Mouse (Mus musculus) forelimb bud, embryonic 11.5 days (tissue): ENCODE measurements around the gene Irak3.
"Not testable (repeated sequence)": the region's sequence is repeated elsewhere in the genome, so short reads cannot be mapped to it uniquely, and the experiment has no call there.

Source experiments
- DNase-seq: peaks from one replicate; pipeline ENCODE4 v3.0.0-alpha.2; 2012; ENCODE audit warnings: low read depth, low spot score

Gene Irak3

DNA sequence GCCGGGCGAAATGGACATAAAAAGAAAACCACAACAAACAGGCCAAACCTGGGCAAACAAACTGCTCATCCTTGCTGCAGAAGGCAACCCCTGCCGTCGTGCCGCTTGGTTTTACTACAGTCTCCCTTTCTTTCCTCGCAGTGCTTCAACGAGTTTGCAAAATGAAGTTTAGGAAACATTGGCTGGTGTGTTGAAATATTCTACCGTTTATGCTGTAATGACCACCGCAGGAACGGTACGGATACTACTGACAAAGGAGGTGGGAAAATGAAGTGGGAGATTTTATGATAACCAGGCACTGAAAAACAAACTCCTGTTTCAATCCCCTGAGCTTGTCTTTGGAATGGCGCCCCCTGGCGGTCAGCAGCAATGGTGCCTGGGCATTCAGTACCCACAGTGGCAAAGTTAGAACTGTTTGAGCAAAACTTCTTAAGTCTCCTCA is at the start of gene Irak3:
Gene Irak3 (minus strand): TSS at position 170 of the 442 bp plus-strand sequence.
- peak; percentile 84 for DNase-seq

DNA sequence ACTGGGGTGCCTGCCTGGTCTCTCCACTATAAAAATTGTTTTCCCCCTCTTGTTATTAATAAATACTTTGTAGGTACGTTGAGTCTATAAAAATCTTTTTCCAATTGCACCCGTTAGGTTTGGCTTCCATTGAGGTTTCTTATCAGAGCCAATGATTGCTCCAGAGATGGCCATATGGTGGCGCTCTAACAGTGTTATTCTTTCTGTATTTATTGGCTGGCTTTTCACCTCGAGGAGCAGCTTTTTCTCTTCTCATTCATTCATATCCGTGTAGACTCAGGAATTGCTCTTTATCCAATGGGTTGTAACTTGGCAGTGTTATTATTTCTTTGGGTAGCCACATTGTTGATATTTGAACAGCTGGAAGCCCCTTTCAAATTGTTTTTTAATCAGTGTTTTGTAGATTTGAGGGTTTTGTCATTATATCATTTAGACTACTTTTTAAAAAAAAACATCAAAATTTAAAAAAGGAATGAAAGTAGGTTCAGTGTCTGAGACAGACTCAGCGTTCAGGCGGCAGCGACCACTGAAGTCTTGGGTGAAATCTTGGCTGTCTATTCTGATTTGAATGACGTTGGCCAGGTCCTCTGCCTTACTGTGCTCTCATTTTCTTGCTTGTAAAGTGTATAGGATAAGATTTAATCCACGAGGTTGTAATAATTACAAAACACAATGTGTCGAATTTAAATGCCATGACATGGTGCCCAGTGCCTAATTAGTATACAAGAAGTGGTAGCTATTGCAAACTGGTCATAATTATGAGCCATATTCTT is 49.2 kb upstream of the Irak3 start:
- DNase-seq = no peak

DNA sequence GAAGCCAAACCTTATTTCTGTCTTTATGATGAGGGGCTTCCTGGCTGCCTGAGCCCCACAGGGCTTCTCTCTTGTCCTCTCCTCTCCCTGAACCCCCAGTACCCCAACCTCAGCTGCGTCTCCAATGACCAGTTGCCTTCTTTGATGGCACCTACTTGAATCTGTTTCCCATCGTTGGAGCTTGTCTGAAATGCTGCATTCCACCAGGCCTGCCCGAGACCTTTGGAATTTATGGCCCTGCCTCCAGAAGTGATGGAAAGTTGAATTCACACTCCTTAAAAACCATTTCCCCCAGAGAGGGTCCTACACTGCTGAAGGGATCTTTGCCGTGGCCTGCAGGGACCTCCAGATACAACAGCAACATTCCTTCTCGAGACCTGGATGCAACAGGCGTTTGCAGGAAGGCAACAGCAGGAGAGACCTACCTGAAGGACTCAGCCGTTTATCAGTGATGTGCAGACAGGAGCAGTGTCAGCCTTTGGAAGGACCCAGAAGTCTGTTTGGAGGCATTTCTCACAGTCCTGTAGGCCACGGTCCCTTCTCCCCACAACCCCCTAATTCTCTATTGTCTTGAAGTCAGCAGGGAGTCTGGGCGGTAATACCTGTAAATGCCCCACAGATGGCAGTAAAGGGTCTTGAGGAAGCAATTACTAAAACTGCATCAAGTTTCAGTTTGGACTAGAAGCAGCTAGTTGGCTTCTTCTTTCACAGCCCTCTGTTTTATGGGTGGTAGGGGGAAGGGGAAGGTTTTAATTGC is 45.2 kb upstream of the Irak3 start:
- DNase-seq = peak; percentile 95

DNA sequence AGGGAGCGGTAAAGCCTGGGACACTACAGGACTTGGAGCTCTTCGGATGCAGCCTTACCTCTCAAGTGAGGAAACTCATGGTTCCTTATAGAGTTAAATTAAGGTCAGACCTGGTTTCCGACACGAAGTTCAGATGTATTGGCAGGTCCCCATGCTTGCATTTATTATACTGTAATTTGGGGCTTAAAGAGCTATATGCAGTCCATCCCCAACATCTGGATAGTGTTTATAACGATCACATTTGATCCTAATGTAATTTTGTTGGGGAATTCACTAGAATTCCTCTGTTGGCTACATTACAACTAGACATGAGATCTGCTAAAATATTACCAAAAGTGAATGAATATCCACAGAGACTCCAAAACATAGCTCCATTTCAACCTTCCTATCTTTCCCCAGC is 43.8 kb upstream of the Irak3 start:
- DNase-seq = no peak

DNA sequence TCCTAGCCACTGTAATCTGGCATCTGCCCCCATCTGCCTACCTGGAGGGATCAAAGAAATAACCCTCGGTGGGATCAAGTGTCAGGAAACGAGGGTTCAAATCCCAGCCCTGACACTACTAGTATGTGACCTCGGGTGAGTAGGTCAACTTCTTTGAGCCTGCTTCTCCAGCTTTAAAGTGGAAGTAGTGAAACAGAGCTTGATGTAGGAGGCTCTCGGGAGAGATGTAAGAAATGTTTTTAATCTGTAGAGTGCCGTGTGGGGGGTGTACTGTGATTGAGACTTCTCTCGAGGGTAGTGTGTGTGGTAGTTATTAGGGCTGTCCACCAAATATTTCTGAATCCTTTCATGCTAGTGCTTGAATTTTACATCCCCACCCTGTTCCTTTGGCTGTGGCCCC is 40.5 kb upstream of the Irak3 start:
- no peak for DNase-seq

DNA sequence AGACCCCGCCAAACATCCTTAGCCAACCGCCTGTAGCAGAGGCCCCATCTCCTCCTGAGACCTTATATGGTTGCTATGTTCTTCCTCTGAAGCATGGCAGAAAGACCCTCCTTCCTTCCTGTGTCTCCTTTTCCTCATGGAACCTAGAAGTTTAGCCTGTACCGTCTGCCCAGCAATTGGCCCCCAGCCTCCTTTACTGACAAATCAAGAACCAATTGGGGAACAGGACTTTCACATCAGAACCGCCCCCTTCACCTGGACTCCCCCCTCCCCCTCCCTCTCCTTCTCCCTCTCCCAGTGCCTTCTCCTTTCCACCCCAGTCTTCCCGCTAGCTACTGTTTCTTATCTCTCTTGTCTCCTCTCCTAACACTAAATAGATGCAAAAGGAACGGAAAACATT is 37.5 kb upstream of the Irak3 start:
- no peak for DNase-seq

DNA sequence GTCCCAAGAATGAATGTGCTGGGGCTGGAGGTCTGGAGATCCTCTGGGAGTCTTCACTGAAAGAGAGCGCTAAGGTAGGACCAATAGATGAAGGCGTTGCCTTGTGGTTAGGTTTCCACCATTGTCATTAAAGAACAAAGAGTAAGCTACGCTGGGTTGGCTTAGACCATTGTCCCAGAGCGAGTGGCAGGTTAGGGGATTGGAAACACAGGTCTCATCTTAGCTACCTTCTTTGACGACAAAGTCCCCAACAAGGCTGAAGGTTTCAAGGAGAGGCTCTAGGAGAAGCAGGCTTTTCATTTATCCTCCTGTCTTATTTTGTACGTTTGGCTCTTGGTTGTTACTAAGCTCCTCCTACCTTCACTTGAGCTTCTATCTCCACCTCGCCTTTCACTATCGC is 36.3 kb upstream of the Irak3 start:
- DNase-seq = no peak

DNA sequence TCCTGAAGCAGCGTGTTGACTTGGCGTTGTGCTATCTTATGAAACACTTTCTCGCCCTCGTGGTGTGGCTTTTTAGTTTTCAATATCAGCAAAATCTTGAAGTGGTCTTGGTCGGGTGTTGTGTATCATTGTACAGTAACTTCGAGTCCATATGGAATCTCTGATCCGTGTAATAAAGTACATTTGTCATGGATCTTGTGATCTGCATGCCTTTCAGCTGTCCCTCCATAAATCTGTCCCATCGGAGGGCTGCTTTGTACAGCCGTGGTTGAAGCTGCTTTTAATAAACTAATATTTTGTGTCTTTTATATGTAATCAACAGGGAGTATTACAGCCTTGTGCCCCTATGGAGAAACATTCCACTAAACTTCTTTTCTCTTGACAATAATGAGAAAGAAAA is 34.9 kb upstream of the Irak3 start:
- DNase-seq = no peak

DNA sequence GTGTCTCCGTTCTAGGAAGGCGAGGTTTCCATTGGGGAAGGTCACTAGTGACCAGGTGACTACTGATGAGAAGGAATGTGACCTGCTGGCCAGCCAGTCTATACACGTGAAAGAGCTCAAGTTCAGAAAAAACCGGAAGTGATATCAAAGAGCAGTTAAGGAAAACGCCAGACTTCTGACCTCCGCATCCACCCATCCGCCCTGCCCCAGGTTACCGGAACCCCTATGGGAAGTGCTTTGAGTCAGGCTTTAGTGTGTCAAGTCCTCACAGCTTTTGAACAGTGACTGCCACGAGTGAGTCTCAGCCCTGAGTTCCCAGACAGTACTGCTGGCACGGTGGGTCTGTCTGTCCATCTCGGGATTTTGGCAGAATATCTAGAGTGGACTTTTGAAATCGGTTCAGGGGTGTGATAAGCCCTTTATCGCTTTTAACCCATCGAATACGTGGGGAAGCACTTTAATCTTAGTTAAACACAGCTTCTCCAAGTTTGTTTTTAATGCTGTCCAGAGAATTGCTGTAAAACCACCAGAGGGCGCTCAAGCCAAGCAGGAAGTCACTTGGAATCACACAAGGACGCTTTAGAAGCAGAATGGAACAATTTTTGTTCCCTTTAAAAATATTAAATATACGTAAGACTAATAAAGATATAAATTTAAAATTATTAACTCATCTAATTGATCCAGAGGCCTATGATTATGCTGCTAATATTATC is 31.9 kb upstream of the Irak3 start:
- peak; percentile 81 for DNase-seq

DNA sequence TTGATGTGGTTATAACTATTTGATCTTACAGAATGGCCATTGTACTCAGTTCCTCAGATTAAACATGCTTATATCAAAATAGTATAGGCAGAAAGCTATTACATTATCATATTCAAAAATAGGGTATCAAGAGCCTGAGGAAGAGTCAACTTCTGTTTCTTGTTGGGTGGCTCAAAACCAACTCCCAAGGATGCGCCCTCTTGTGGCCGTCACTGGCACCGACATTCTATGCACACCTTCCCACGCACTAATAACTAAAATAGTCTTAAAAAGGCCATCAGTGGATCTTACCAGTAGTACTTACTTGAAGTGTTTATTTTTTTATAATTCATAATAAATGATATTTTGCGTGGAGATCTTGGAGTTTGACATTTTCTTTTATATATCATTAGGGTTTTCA is 29.8 kb upstream of the Irak3 start:
- peak; percentile 70 for DNase-seq

DNA sequence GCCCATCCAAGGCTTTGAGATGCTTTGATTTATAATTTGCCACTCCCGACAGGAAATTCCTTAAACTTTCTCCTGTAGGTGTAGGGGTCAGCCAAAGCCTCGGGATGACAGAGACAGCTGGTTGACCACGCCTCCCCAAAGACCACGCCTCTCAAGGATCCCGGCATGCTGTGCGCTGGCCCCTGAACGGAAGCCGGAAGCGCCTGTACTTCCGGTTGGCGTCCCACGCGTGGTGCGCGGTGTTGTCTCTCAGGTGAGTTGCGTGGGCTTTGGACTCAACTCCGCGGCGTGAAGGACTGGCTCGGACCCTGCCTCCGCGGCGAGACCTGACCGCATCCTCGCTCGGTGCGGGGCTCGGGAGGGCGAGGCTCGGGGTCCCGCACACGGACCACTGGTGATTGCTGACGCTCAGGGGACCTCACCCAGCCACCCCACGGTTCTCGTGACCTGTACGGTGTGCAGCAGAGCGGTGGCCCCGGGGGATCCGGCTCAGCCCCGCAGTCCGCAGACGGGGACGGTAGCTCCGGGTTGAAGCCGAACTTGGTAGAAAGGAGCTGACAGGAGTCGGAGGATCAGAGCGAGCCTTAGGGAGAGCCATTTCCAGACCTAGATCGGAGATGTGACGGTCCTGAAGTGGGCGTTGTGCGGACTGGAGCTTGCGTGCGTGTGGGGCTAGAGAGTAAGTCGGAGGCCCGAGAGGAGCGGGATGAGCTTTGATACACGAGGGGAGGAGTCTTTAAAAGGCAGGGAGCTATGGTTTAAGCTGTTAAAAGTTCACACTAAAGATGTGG is 25.1 kb upstream of the Irak3 start, which contains the start of gene Llph:
Gene Llph (plus strand): TSS at position 200 of the 791 bp plus-strand sequence.
- peak; percentile 74 for DNase-seq

DNA sequence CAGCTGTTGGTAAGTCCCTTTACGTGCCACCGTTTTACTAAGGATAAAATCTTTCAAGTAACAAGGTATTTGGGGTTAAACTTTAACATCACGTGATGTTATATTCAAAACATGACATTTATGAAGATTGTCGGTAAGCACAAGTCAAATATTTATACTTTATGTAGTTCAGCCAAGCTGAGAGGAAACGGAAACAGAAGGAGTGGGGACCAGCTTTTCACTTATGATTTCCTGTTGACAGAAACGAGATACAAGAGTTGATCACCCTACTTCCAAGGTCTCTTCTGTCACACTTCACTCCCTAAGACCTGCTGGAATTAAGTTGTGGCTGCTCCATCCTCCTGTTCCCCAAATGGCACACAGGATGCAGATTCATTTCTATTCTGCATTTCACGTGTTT is 18.8 kb upstream of the Irak3 start:
- DNase-seq = no peak

DNA sequence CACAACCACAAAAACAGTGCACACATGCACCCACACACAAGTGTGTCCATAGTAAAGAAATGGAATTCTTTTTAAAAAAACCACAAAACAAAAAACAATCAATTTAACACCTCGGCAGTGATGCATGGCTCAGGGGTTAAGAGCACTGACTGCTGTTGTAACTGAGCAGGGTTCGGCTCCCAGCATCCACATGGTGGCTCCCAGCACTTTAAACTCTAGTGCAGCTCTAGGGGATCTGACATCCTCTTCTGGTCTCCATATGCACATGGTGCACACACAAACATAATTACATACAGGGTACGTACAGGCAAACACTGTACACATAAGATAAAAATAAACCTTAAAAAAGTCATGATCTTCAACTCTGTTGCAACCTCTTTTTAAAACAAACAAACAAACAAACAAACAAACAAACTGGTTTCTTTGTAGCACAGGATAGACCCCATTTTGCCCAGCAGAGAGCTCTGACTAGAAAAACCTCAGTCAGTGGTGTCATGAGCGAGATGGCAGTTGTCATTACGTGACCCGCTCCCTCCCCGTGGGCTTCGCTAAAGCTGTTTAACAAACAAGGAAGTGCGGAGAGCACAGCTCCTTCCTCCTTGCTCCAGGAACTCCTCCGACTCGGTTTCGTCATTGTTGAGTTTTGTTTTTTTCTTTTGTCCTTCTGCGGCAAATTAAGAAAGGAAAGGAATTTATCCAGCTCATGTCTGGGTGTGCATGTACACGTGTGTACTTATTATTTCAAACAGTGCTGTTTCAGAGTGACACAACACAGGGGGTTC is 17.8 kb upstream of the Irak3 start:
- DNase-seq = no peak

DNA sequence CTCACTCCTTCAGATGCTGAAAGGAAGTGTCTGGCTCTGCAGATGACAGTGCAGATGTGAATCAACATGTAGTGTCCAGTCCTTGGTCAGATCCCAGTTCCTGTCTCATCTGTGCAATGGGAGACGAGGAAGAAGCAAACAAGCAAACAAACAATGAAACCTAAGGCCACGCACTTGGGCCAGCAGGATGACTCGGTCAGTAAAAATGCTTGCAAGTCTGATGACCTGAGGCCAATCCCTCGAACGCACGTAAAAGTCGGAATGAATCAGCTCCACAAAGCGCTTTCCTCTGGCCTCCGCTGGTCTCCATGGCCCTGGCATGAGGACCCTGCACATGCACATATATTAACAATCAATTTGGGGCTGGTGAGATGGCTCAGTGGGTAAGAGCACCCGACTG is 17.1 kb upstream of the Irak3 start:
- no peak for DNase-seq

DNA sequence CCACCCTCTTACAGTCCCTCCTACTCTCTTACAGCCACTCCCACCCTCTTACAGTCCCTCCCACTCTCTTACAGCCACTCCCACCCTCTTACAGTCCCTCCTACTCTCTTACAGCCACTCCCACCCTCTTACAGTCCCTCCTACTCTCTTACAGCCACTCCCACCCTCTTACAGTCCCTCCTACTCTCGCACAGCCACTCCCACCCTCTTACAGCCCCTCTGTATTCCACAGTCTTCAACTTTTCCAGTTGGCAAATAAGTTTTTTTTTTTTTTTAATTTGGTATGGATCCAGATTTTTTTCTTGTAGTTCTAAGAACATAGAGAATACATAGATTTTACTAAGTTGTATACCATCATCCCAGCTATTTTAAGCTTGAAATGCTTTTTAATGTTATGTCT is 15.2 kb upstream of the Irak3 start:
- DNase-seq = not testable (repeated sequence)

DNA sequence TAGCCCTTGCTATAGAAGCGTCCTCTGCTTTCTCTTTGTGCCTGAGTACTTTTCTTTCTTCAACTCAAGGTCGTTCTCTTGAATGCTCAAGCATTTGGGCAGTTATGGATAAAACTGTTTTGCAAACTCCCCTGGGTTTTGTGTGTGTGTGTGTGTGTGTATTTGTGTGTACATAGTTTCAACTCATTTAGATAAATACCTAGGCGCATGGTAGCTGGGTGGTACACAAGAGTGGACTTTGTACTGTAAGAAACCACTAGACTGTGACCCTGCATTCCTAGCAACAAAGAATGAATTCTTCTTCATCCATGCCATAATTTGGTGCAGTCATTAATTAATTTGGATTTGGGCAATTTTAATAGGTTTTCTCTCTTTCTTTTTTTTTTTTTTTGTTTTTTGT is 8.2 kb upstream of the Irak3 start:
- no peak for DNase-seq

DNA sequence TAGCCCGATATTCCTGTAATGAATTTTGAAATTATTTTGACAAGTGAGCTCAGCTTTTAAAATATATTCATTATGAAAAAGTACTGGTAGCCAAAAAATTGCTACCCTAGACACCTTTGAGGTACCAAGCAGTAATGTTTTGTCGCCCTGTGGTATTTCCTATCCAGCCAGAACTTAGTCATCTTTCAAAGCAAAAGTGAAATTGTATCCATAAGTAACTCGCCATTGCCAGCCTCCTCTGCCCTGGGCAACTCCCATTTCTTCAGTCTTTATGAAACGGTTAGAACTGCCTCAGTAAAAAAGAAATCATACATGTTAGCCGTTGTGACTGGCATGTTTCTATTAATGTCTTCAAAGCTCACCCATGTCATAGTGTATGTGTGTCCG is 7.6 kb upstream of the Irak3 start:
- DNase-seq = no peak

DNA sequence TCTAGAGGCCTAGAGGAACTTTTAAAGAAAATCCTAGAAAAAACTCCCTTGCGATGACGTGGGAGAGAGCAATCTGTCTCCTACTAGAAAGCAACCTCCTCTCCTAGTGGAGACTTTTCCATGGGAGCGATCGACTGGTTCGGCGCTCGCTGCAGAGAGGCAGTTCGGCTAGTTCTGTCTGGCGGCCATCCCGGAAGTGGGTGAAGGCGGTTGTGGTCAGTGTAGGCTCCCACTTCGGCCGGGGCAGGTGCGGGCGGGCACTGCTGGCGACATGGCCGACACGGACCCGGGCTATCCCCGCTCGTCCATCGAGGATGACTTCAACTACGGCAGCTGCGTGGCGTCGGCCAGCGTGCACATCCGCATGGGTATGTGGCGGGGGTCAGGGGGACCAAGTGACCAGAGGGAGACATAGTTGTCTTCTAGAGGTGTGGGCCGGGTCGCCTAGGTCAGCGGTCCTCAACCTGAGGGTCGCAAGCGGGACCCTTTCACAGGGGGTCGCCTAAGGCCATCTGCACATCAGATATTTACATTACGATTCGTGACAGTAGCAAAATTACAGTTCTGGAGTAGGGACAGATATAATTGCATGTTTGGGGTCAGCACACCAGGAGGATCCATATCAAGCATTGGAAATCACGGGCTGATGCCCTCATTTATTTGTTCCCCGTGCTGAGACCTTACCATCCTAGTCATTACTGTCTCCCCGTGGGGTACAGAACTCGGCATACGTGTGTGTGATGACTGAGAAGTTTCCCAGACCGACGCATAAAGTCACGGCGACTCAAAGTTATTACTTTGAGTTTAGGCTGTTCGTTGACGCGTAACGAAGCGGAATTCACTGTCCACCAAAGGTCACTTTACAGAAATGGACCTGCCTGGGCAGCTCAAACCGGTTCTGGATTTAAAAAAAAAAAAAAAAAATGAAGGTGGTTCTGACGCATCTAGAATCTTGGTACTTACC is 6.9 kb upstream of the Irak3 start:
- peak; percentile 85 for DNase-seq

DNA sequence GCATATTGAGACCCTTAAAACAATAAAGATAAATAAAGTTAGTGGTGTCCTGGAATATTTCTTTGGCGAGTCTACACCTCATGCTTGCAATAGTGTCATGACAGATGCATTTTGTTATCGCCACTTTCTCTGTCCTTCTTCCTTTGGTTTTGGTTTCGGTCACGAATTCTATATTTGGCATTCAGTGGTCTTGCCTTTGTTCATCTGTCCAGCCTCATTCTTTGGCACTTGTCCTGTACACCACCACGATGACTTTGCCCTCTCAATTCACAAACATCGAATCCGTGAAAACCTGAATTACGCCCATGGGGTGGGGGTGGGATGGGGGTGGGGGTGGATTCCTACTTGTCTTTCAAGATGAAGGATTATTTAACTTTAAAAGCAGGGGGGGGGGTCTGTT is 6.1 kb upstream of the Irak3 start:
- DNase-seq = no peak
